Mouse (Mus musculus) hindbrain, embryonic 11.5 days (tissue): ENCODE data around the gene Plekha5. TPM values are rescaled to one million over a fixed set of nuclear protein-coding genes. Genes with fewer than 3 reads are reported as not detected.
"Not testable (repeated sequence)": the region's sequence is repeated elsewhere in the genome, so short reads cannot be mapped to it uniquely, and the experiment has no call there.

Experiments
- ATAC-seq: fragments of 200-750 bp; cut with Nextera tagmentation; 2 replicates; pipeline ENCODE4 v1.8.0; 2017; ENCODE audit warnings: mild to moderate bottlenecking, moderate TSS enrichment, moderate library complexity; ENCODE audit not compliant: low FRiP score
- DNase-seq: peaks from one replicate; pipeline ENCODE4 v3.0.0-alpha.2; 2015; ENCODE audit warnings: low spot score
- H3K27ac ChIP-seq: fragments of 300-500 bp; sonication (generic); 2 replicates; pipeline ENCODE4 v1.5.1; 2014; ENCODE audit warnings: mild to moderate bottlenecking, low read depth, low read length
- H3K27me3 ChIP-seq: fragments of 300-500 bp; sonication (generic); 2 replicates; pipeline ENCODE4 v1.6.1; 2014; ENCODE audit warnings: mild to moderate bottlenecking, low read length, moderate library complexity, mixed read lengths; ENCODE audit not compliant: control insufficient read depth, insufficient read depth
- H3K36me3 ChIP-seq: fragments of 300-500 bp; sonication (generic); 2 replicates; pipeline ENCODE4 v1.6.1; 2014; ENCODE audit warnings: mild to moderate bottlenecking, low read length, moderate library complexity, mixed read lengths; ENCODE audit not compliant: control insufficient read depth, insufficient read depth
- H3K4me1 ChIP-seq: fragments of 300-500 bp; sonication (generic); replicated peaks from 2 replicates; pipeline ENCODE4 v1.6.1; 2014; ENCODE audit warnings: low read length, mixed read lengths; ENCODE audit not compliant: control insufficient read depth, insufficient read depth
- H3K4me2 ChIP-seq: fragments of 300-500 bp; sonication (generic); replicated peaks from 2 replicates; pipeline ENCODE4 v1.6.1; 2014; ENCODE audit warnings: mild to moderate bottlenecking, low read depth, low read length
- H3K4me3 ChIP-seq: fragments of 300-500 bp; sonication (generic); 2 replicates; pipeline ENCODE4 v1.5.1; 2014; ENCODE audit warnings: low read depth, low read length
- H3K9ac ChIP-seq: fragments of 300-500 bp; sonication (generic); 2 replicates; pipeline ENCODE4 v1.6.1; 2014; ENCODE audit warnings: low read depth, low read length
- H3K9me3 ChIP-seq: fragments of 300-500 bp; sonication (generic); 2 replicates; pipeline ENCODE4 v1.6.1; 2016; ENCODE audit warnings: low read length; ENCODE audit not compliant: control insufficient read depth
- WGBS: fragments of 180-500 bp; shearing (Covaris S2); extraction: QIAGEN DNeasy Blood & Tissue Kit; methylation state at CpG from one replicate; pipeline ENCODE4 v1.1.7; 2014; 5-methylcytosine and 5-hydroxymethylcytosine counted together
- polyA plus RNA-seq: library from polyadenylated mRNA; unstranded; fragments of >200 nt; fragmentation: Nextera tagmentation; extraction: Ambion mirVana; gene quantifications from 2 replicates; pipeline ENCODE4 v1.2.1, GENCODE M21; 2014

The Plekha5 gene
- polyA plus RNA-seq, 1 experiment from 2014 or later = 50.8 TPM

DNA sequence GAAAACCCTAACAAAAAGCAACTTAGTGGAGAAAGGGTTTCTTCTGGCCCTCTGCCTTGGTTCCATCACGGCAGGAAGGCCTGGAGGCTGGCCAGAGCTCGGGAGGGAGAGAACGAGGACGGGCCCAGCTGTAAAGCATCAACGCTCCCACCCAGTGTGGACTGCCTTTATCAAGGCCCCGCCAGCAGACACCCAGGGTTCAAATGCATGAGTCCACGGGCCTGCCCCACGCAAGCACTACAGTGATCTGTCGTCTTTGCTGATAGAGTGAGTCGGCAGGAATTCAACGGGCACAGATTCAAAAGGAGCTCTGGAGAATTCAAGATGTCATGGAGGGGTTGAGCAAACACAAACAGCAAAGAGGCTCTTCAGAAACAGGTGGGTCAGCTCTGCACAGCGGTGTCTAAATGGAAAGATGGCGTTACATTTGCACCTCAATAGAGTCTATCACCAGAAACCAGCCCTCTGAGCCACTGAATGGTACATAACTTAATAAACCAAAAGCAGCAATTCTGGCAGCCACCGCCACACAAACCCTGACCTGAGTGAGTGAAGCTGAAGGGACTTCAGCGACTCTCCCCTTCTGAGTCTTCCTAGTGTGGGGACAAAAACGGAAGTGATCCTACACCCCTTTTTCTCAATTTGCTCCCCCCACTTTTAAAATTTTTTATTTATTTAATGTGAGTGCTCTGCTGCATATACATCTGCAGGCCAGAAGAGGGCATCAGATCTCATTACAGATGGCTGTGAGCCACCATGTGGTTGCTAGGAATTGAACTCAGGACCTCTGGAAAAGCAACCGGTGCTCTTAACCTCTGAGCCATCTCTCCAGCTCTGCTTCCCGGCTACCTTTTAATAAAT is 153.3 kb downstream of the Plekha5 start:
- H3K27ac ChIP-seq = no peak overlapping the region
- no peak for ATAC-seq
- no peak for DNase-seq
- no peak overlapping the region for H3K4me2 ChIP-seq
- H3K4me1 ChIP-seq = no peaks in the 10 kb centered on the region
- no peak overlapping the region for H3K4me3 ChIP-seq
- H3K9ac ChIP-seq = no peak overlapping the region
- H3K9me3 ChIP-seq = no peaks in the 10 kb centered on the region
- peaks cover 2% of the 10 kb centered on the region; the same call in 1 of the 2 replicates for H3K36me3 ChIP-seq
- H3K27me3 ChIP-seq = no peaks in the 10 kb centered on the region
- 79% methylated on average over 18 of the region's 18 CpGs for WGBS

DNA sequence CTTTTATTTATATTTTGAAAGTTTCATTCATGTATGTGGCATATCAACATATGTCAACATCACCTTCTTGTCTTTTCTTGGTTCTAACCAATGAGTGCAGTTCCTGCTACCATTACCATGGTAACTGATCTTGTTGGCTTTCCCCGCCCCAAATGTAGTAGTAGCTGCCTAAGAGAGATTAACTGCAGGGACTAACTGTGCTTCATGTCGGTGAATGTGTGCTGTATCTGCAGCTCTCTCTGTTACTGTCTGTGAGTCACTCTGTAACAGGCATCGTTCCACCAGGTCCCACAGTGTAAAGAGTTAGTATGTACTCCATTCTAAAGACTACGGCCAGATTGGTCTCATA is 153.9 kb downstream of the Plekha5 start:
- Histone ChIP-seq H3K27me3 (no peaks in the 10 kb centered on the region), H3K9me3 (no peaks in the 10 kb centered on the region), H3K4me2 (no peak overlapping the region), H3K36me3 (peaks cover 2% of the 10 kb centered on the region; the same call in 1 of the 2 replicates), H3K27ac (no peak overlapping the region), H3K4me1 (no peaks in the 10 kb centered on the region), H3K9ac (no peak overlapping the region), H3K4me3 (no peak overlapping the region)
- DNase-seq = no peak
- 93% methylated on average over 4 of the region's 4 CpGs for WGBS
- no peak for ATAC-seq

DNA sequence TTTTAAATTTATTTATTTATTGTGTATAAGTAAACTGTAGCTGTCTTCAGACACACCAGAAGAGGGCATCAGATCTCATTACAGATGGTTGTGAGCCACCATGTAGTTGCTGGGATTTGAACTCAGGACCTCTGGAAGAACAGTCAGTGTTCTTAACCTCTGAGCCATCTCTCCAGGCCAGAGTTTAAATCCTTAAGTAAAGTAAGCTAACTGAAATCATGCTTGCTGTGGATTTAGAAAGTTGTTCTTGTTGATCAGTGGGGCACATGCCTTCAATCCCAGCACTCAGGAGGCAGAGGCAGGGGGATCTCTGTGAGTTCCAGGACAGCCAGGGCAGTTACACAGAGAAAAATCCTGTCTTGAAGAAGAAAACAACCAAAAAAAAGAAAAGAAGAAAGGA is 155.1 kb downstream of the Plekha5 start:
- H3K4me2 ChIP-seq, H3K36me3 ChIP-seq, ATAC-seq: not testable (repeated sequence)

DNA sequence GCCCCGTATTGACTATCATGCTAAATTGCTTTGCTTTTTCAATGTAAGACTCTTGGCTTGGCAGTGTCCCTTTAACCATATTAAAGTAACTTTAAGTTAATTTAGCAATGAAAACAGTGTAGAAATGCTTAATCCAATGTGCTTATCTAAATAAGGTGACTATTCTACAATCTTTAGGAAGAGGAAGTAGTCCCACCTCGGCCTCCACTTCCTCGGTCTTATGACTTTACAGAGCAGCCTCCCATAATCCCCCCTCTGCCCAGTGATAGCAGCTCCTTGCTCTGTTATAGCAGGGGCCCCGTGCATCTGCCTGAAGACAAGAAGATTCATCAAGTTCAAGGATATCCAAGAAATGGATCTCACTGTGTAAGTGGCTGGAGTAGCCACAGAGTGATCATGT is 156.3 kb downstream of the Plekha5 start:
- Histone ChIP-seq H3K4me1 (no peaks in the 10 kb centered on the region), H3K9ac (no peak overlapping the region), H3K9me3 (no peaks in the 10 kb centered on the region), H3K4me3 (no peak overlapping the region), H3K27me3 (no peaks in the 10 kb centered on the region), H3K4me2 (no peak overlapping the region), H3K27ac (no peak overlapping the region), H3K36me3 (peaks cover 2% of the 10 kb centered on the region; the same call in 1 of the 2 replicates)
- ATAC-seq (no peak), DNase-seq (no peak)
- WGBS = 96% methylated on average over 4 of the region's 4 CpGs

More for the DNA sequence above, 155.1 kb downstream of the Plekha5 start:
- H3K4me1 ChIP-seq, H3K27me3 ChIP-seq, H3K4me3 ChIP-seq, H3K9ac ChIP-seq, H3K27ac ChIP-seq, H3K9me3 ChIP-seq, DNase-seq: not testable (repeated sequence)

DNA sequence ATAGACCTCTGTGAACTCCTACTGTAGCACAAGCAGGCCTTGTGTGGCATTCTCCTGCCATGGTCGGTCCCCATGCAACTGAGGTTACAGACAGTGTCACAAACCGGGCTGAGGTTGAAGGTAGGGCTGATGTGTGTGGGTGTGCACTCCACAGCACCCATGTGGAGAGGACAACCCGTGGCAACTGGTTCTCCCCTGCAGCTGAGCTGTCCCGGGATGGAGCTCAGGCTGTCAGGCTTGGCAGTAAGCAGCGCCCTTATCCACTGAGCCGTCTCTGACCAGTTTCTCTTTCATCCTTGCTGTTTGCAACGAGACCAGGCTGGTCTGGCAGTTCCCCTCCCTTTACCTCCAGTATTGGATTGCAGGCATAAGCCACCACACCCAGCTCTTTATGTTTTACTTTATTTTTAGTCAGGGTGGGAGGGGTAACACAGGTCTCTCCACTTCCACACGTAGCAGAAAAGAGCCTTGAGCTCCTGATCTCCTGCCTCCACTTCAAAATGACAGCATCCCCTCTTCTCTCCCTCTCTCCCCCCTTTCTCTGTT is 162.9 kb downstream of the Plekha5 start:
- ATAC-seq (no peak), DNase-seq (no peak)
- 82% methylated on average over 8 of the region's 8 CpGs for WGBS
- H3K27ac ChIP-seq = no peak overlapping the region
- H3K27me3 ChIP-seq = no peaks in the 10 kb centered on the region
- peaks cover 20% of the 10 kb centered on the region for H3K36me3 ChIP-seq
- H3K9me3 ChIP-seq = no peaks in the 10 kb centered on the region
- H3K4me1 ChIP-seq = no peaks in the 10 kb centered on the region
- H3K4me3 ChIP-seq = no peak overlapping the region
- H3K9ac ChIP-seq = no peak overlapping the region
- H3K4me2 ChIP-seq = no peak overlapping the region

DNA sequence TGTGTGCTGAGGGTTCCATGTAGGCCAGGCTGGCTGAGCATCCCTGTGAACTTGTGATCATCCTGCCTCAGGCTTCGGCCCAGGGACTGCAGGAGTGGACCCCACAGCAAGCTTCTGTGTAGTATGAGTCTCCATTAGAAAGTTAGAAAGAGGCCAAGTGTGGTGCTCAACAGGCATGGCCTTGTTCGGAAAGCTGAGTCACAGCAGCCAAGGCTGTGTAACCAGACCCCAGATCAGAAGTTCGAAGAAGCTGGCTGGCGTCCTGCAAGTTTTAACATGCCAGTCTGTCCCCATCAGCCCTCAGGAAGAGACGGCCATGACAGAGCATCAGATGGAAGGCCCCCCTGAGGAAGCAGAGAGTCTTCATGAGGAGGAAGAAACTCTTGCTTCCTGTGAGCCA is 167.5 kb downstream of the Plekha5 start:
- no peak for ATAC-seq
- H3K27me3 ChIP-seq = no peaks in the 10 kb centered on the region
- H3K4me3 ChIP-seq = no peak overlapping the region

DNA sequence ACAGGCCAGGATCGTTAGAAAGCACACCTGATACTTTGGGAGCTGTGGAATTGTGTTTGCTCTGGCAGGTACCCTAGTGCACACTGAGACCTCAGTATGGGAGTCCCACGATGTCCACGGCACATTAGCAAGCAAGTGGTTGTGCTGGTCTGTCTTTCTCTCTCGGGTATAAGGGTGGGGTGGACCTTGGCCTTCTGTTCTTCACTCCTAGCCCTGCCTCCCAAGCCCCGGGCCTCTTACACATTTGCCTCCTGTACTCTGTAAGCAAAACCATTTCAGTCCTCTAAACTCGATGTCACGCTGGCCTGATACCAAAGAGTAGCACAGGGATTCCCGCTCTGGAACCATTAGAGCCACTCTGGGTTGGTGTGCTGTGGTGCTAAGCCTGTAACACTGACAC is 168.9 kb downstream of the Plekha5 start:
- H3K27me3 ChIP-seq = no peaks in the 10 kb centered on the region
- 92% methylated on average over 8 of the region's 8 CpGs for WGBS
- no peak for DNase-seq
- H3K4me2 ChIP-seq = no peak overlapping the region
- H3K9me3 ChIP-seq = no peaks in the 10 kb centered on the region
- peaks cover 8% of the 10 kb centered on the region for H3K36me3 ChIP-seq
- no peak overlapping the region for H3K4me3 ChIP-seq
- H3K4me1 ChIP-seq = no peaks in the 10 kb centered on the region
- H3K27ac ChIP-seq = no peak overlapping the region
- H3K9ac ChIP-seq = no peak overlapping the region
- ATAC-seq = no peak

More for the DNA sequence above, 167.5 kb downstream of the Plekha5 start:
- DNase-seq = no peak
- Histone ChIP-seq H3K27ac (no peak overlapping the region), H3K36me3 (peaks cover 17% of the 10 kb centered on the region), H3K9me3 (no peaks in the 10 kb centered on the region), H3K4me2 (no peak overlapping the region), H3K4me1 (no peaks in the 10 kb centered on the region), H3K9ac (no peak overlapping the region)
- whole genome bisulfite sequencing = 82% methylated on average over 5 of the region's 5 CpGs

DNA sequence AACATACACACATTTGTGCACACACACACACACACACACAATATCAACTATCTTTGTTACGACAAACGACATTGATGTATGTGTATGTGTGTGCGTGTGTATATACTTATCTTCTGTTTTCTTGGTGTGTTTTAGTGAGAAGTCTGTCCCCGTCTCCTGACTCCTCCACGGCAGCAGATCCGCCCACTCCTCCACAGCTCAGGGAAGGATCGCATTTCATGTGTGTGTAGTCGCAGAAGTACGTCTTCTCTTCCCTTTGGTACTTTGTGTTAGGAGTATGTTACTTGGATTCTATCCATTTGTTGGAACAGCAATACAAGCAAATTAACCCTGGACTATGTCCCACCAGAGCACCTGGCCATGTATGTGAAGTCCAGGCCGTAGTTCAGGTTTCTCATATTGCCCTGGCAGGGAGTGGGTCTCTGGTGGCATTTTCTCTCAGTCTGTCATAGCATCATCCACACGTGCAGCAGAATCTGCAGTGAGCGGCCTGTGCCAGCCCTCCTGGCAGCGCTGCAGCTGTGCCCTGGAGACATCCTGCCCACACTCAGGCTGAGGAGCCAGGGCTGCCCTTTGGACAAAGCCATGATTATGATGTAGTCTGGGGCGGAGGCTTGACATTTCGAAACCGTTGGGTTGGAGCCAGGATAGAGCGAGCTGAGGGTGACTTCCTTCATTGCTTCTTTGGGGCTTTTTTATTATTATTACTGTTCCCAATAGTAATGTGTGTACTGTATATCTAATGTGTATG is 169.7 kb downstream of the Plekha5 start:
- H3K36me3 ChIP-seq = peaks cover 8% of the 10 kb centered on the region
- no peak overlapping the region for H3K4me3 ChIP-seq
- H3K27me3 ChIP-seq = no peaks in the 10 kb centered on the region
- H3K27ac ChIP-seq = no peak overlapping the region
- H3K4me2 ChIP-seq = no peak overlapping the region
- DNase-seq (no peak), ATAC-seq (no peak)
- no peaks in the 10 kb centered on the region for H3K9me3 ChIP-seq
- H3K4me1 ChIP-seq = no peaks in the 10 kb centered on the region
- H3K9ac ChIP-seq = no peak overlapping the region
- 91% methylated on average over 17 of the region's 17 CpGs for WGBS
